Mouse (Mus musculus) naive thymus-derived CD4-positive, alpha-beta T cell, adult 2 months (primary cell): ENCODE data around the gene N4bp1.
A peak's percentile ranks its signal among the peaks of the same experiment; 100 is the strongest.

Experiments used
- DNase-seq: peaks from one replicate; pipeline ENCODE4 v3.0.0-alpha.2; 2011; ENCODE audit warnings: low read depth

Gene N4bp1

GRCm38 (mm10) chr8:86854686-86855085 is 30.4 kb downstream of the N4bp1 start:
- no peak for DNase-seq

GRCm38 (mm10) chr8:86853989-86854373 is 31.1 kb downstream of the N4bp1 start:
- no peak for DNase-seq

- DNase-seq: no peak
These were observed 31.6 kb downstream of the N4bp1 start for GRCm38 (mm10) chr8:86853266-86853988.

GRCm38 (mm10) chr8:86852491-86852890 is 32.6 kb downstream of the N4bp1 start:
- DNase-seq: no peak

- DNase-seq: no peak
These were observed 36.2 kb downstream of the N4bp1 start for GRCm38 (mm10) chr8:86848876-86849275.

GRCm38 (mm10) chr8:86848401-86848800 is 36.7 kb downstream of the N4bp1 start:
- no peak for DNase-seq

- no peak for DNase-seq
These were observed 38.0 kb downstream of the N4bp1 start for GRCm38 (mm10) chr8:86847091-86847490.

GRCm38 (mm10) chr8:86845875-86846274 is 39.2 kb downstream of the N4bp1 start:
- DNase-seq: no peak

- DNase-seq: no peak
These were observed 40.2 kb downstream of the N4bp1 start for GRCm38 (mm10) chr8:86844856-86845255.

- peak; percentile 57 for DNase-seq
These were observed 41.2 kb downstream of the N4bp1 start for GRCm38 (mm10) chr8:86843896-86844295.

GRCm38 (mm10) chr8:86841556-86842309 is 43.3 kb downstream of the N4bp1 start:
- no peak for DNase-seq

GRCm38 (mm10) chr8:86840120-86840693 is 44.9 kb downstream of the N4bp1 start:
- DNase-seq: no peak

- no peak for DNase-seq
These were observed 46.2 kb downstream of the N4bp1 start for GRCm38 (mm10) chr8:86838707-86839438.

- DNase-seq: peak; percentile 13
These were observed 47.8 kb downstream of the N4bp1 start for GRCm38 (mm10) chr8:86837234-86837633.

- DNase-seq: no peak
These were observed 49.2 kb downstream of the N4bp1 start for GRCm38 (mm10) chr8:86835881-86836280.

- DNase-seq: no peak
These were observed 50.4 kb downstream of the N4bp1 start for GRCm38 (mm10) chr8:86834496-86835260.

GRCm38 (mm10) chr8:86833937-86834336 is 51.1 kb downstream of the N4bp1 start:
- no peak for DNase-seq

- DNase-seq: no peak
These were observed 56.1 kb downstream of the N4bp1 start for GRCm38 (mm10) chr8:86828925-86829324.

- no peak for DNase-seq
These were observed 57.9 kb downstream of the N4bp1 start for GRCm38 (mm10) chr8:86827199-86827598.

GRCm38 (mm10) chr8:86826538-86826937 is 58.5 kb downstream of the N4bp1 start:
- no peak for DNase-seq

- DNase-seq: no peak
These were observed 59.2 kb downstream of the N4bp1 start for GRCm38 (mm10) chr8:86825674-86826448.
